Mouse (Mus musculus) hindbrain, embryonic 14.5 days (tissue): Measurements from ENCODE around the gene Ogfod2. TPM values are rescaled to one million over a fixed set of nuclear protein-coding genes. Genes with fewer than 3 reads are reported as not detected.

ENCODE experiments used
- ATAC-seq: fragments of 200-750 bp; cut with Nextera tagmentation; 2 replicates; pipeline ENCODE4 v1.8.0; 2017; ENCODE audit warnings: moderate number of reproducible peaks, mild to moderate bottlenecking, moderate TSS enrichment, moderate library complexity; ENCODE audit not compliant: low FRiP score
- DNase-seq: peaks from one replicate; pipeline ENCODE4 v3.0.0-alpha.2; 2015; ENCODE audit warnings: low spot score
- H3K27ac ChIP-seq: fragments of 300-500 bp; sonication (generic); 2 replicates; pipeline ENCODE4 v1.5.1; 2014; ENCODE audit warnings: mild to moderate bottlenecking, moderate library complexity
- H3K27me3 ChIP-seq: fragments of 300-500 bp; sonication (generic); 2 replicates; pipeline ENCODE4 v1.6.1; 2014; ENCODE audit warnings: mild to moderate bottlenecking, low read length, mixed read lengths; ENCODE audit not compliant: control insufficient read depth, insufficient read depth
- H3K36me3 ChIP-seq: fragments of 300-500 bp; sonication (generic); replicated peaks from 2 replicates; pipeline ENCODE4 v1.6.1; 2014; ENCODE audit not compliant: control insufficient read depth, insufficient read depth
- H3K4me1 ChIP-seq: fragments of 300-500 bp; sonication (generic); replicated peaks from 2 replicates; pipeline ENCODE4 v1.6.1; 2014; ENCODE audit warnings: antibody characterized with exemption, low read length, mixed read lengths; ENCODE audit not compliant: control insufficient read depth, insufficient read depth
- H3K4me2 ChIP-seq: fragments of 300-500 bp; sonication (generic); replicated peaks from 2 replicates; pipeline ENCODE4 v1.6.1; 2014; ENCODE audit warnings: mild to moderate bottlenecking, moderate library complexity
- H3K4me3 ChIP-seq: fragments of 300-500 bp; sonication (generic); replicated peaks from 2 replicates; pipeline ENCODE4 v1.5.1; 2014; ENCODE audit warnings: mild to moderate bottlenecking, low read length
- H3K9ac ChIP-seq: fragments of 300-500 bp; sonication (generic); 2 replicates; pipeline ENCODE4 v1.6.1; 2014
- H3K9me3 ChIP-seq: fragments of 300-500 bp; sonication (generic); 2 replicates; pipeline ENCODE4 v1.6.1; 2016; ENCODE audit warnings: low read length; ENCODE audit not compliant: control insufficient read depth
- WGBS: fragments of 180-500 bp; shearing (Covaris S2); extraction: QIAGEN DNeasy Blood & Tissue Kit; methylation state at CpG from one replicate; pipeline ENCODE4 v1.1.7; 2014; 5-methylcytosine and 5-hydroxymethylcytosine counted together
- polyA plus RNA-seq: library from polyadenylated mRNA; unstranded; fragments of >200 nt; fragmentation: Nextera tagmentation; extraction: Ambion mirVana; gene quantifications from 2 replicates; pipeline ENCODE4 v1.2.1, GENCODE M21; 2014

Gene Ogfod2
- polyA plus RNA-seq, 1 experiment from 2014 or later = 21.8 TPM

DNA sequence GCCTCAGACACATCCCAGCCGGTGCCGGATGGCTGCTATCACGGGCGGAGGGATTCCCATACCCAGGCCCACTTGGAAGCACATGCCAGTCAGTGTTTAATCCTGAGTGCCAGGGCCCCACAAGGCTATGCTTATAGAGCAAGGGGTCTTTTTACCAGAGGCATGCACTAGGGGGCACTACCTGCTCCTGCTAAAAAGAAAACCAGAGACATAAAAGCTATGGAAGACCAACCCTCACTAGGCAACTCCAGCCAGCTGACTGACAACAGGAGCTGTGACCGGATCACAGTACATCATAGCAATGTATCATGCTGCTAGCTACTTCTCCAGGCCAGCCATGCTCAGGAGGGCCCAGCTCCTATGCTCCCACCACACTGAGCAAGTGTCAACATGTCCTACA, 50.5 kb downstream of the Ogfod2 start:
- WGBS = 39% methylated on average over 5 of the region's 5 CpGs
- Histone ChIP-seq H3K27ac (peak overlapping the region; percentile 3; the same call in 1 of the 2 replicates), H3K4me3 (no peak overlapping the region), H3K4me2 (no peak overlapping the region), H3K27me3 (no peaks in the 10 kb centered on the region), H3K4me1 (peaks cover 48% of the 10 kb centered on the region), H3K36me3 (no peaks in the 10 kb centered on the region), H3K9me3 (no peaks in the 10 kb centered on the region), H3K9ac (no peak overlapping the region)
- DNase-seq (peak; percentile 78), ATAC-seq (peak; percentile 29; the same call in 1 of the 2 replicates)

- Histone ChIP-seq H3K9ac (no peak overlapping the region), H3K4me2 (no peak overlapping the region), H3K4me3 (no peak overlapping the region), H3K36me3 (no peaks in the 10 kb centered on the region), H3K27me3 (no peaks in the 10 kb centered on the region), H3K9me3 (no peaks in the 10 kb centered on the region), H3K27ac (peak overlapping the region; percentile 43; the same call in 1 of the 2 replicates), H3K4me1 (peaks cover 50% of the 10 kb centered on the region)
- no peak for ATAC-seq
- WGBS = 73% methylated on average over 11 of the region's 11 CpGs
- DNase-seq = no peak
These were observed 51.3 kb downstream of the Ogfod2 start for GRCm38 (mm10) chr5:124163445-124163844.

Other genes starting within 250 kb of the Ogfod2 start
- gene Hcar2, start 246.8 kb upstream of the Ogfod2 start, polyA plus RNA-seq = not detected in 2 replicates
- gene Hcar1, start 232.3 kb upstream of the Ogfod2 start, polyA plus RNA-seq = 0.51 and 0.64 TPM in 2 replicates
- 104 and 111 TPM in 2 replicates for gene Denr, start 205.1 kb upstream of the Ogfod2 start, polyA plus RNA-seq
- 2.3 and 2.6 TPM in 2 replicates for gene Gm43518, start 184.9 kb upstream of the Ogfod2 start, polyA plus RNA-seq
- gene Ccdc62, start 181.6 kb upstream of the Ogfod2 start, polyA plus RNA-seq = 5.2 and 5.5 TPM in 2 replicates
- gene Hip1r, start 138.7 kb upstream of the Ogfod2 start, polyA plus RNA-seq = 22.4 and 27.9 TPM in 2 replicates
- gene Vps37b, start 80.0 kb upstream of the Ogfod2 start, polyA plus RNA-seq = 59.5 and 61.7 TPM in 2 replicates
- gene Abcb9, start 16.5 kb upstream of the Ogfod2 start, polyA plus RNA-seq = 13.2 and 14.5 TPM in 2 replicates
- gene Arl6ip4, start 3.8 kb downstream of the Ogfod2 start, polyA plus RNA-seq = 62.6 and 72.1 TPM in 2 replicates
- gene Pitpnm2, start 137.5 kb downstream of the Ogfod2 start, polyA plus RNA-seq = 13.5 and 15.1 TPM in 2 replicates
- gene Mphosph9, start 215.7 kb downstream of the Ogfod2 start, polyA plus RNA-seq = 10.1 and 12.6 TPM in 2 replicates
- gene 2810006K23Rik, start 215.8 kb downstream of the Ogfod2 start, polyA plus RNA-seq = 9.4 and 10.2 TPM in 2 replicates